Mouse (Mus musculus) ovary, adult 2 months (tissue): ENCODE data around the gene Jph3. TPM values are rescaled to one million over a fixed set of nuclear protein-coding genes. Genes with fewer than 3 reads are reported as not detected.

Source experiments
- polyA plus RNA-seq: library from polyadenylated mRNA; depleted of rRNA; stranded (reverse); fragments of >200 nt; gene quantifications from 2 replicates; pipeline ENCODE4 v1.2.3, GENCODE M21; 2012; rRNA removed

The Jph3 gene
- polyA plus RNA-seq = 0.09 and 0.16 TPM in 2 replicates

GRCm38 (mm10) chr8:121729323-121729722, at the start of gene Jph3:
Jph3 (plus strand) TSS chr8:121729623.

DNA sequence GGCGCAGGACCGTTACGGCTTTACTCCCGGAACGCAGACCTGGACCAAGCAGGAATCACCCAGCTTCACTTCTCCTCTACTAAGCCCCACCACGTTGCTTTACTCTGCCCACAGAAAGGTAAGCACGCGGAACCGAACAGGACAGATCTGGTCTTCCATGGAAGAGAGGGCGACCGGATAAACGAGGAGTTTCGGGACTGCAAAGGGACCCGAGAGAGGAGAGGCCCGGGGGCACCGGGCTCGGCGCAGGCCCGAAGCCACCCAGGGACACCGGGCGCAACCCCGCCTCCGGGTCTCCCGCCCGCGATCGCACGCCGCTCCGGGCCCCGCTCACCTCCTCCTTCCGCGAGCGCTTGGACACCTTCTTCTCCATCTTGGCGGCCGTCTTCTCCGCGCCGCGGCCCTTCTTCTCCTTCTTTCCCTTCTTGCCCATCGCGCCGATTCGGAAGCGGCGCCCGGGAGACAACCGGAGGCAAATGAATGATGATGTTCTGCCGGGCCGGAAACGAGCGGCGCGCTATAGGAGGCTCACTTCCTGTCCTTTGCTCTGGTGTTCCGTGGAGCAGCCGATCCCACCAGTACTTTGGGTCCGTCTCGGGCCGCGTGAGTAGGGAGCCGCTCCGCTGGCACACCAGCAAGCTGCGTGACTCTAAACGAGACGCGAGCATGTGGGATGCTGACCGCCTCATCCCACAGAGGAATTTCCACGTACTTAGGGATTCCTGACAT, 99.8 kb downstream of the Jph3 start, which contains the start of gene Klhdc4:
Gene Klhdc4 (minus strand): TSS at position 522 of the 729 bp plus-strand sequence.

Other genes with a start within 250 kb of the Jph3 start
- gene 1700018B08Rik, start 185.3 kb upstream of the Jph3 start, polyA plus RNA-seq = 0.20 and 0.29 TPM in 2 replicates
- gene Fbxo31, start 150.8 kb upstream of the Jph3 start, polyA plus RNA-seq = 81.7 and 96.0 TPM in 2 replicates
- gene Map1lc3b, start 139.3 kb upstream of the Jph3 start, polyA plus RNA-seq = 82.2 and 108 TPM in 2 replicates
- gene Zcchc14, start 76.7 kb upstream of the Jph3 start, polyA plus RNA-seq = 56.8 and 61.6 TPM in 2 replicates
- 23.5 and 23.9 TPM in 2 replicates for gene Klhdc4, start 99.9 kb downstream of the Jph3 start, polyA plus RNA-seq
- gene Slc7a5, start 178.1 kb downstream of the Jph3 start, polyA plus RNA-seq = 229 and 250 TPM in 2 replicates
- gene Car5a, start 215.3 kb downstream of the Jph3 start, polyA plus RNA-seq = 0.10 TPM in 1 of 2 replicates, not detected in the other
- gene Banp, start 220.1 kb downstream of the Jph3 start, polyA plus RNA-seq = 134 and 151 TPM in 2 replicates